Mouse (Mus musculus) frontal cortex, postnatal 25 days (tissue): ENCODE results near the gene Rab22a.
A peak's percentile ranks its signal among the peaks of the same experiment; 100 is the strongest.
"Not testable (repeated sequence)": the region's sequence is repeated elsewhere in the genome, so short reads cannot be mapped to it uniquely, and the experiment has no call there.

Source experiments
- DNase-seq, 2 experiments: peaks; one replicate each; pipeline ENCODE4 v3.0.0; 2022; ENCODE audit warnings: low spot score in 2 of 2

Rab22a gene

GRCm38 (mm10) chr2:173659057-173659925 lies at the start of gene Rab22a:
Rab22a (plus strand) TSS chr2:173659760.
- DNase-seq = peak; percentile 86 to 95

GRCm38 (mm10) chr2:173615378-173616081 lies 44.0 kb upstream of the Rab22a start:
- DNase-seq = no peak

- no peak for DNase-seq
These were observed 43.4 kb upstream of the Rab22a start for GRCm38 (mm10) chr2:173616156-173616555.

GRCm38 (mm10) chr2:173619132-173619531 lies 40.4 kb upstream of the Rab22a start:
- no peak for DNase-seq

- no peak for DNase-seq
These were observed 38.9 kb upstream of the Rab22a start for GRCm38 (mm10) chr2:173620645-173621044.

DNA sequence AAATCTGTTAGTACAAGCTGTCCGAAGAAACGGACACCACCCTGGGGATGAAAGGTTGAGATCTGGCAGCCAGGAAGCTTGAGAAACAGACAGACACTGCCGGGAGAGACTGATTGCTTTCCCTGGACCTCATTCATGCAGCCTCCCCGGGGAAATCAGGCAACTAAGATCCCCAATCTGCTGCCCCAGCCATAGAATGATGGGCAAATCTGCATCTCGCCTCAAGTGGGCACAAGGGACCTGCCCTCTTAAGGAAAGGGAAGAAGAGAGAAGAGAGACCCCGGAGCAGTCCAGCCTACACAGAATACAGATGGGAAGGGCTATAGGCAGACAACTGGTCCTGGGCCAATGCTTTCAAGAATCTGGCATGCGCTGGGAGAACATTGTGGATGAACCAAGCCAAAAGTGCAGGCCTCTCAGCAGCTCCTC lies 37.4 kb upstream of the Rab22a start:
- DNase-seq = no peak

DNA sequence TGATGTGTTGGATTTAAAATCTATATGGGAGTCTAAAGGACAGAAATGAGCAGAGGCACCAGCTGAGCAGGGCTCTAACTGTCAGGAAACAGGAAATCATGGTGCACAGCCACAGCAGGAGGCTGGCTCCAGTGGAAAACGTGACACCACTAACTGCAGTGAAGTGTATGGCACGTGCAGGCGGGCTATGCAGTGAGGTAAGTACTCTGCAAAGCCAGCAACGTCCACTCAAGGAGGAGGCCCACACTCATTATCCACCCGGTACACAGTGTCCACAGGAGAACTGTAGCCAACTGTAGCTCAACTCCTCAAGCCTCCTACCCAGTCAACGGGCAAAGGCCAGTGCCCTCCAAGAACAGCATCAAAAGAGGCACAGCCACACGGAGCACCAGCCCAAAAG lies 34.9 kb upstream of the Rab22a start:
- DNase-seq = no peak

- no peak for DNase-seq
These were observed 33.8 kb upstream of the Rab22a start for GRCm38 (mm10) chr2:173625786-173626185.

DNA sequence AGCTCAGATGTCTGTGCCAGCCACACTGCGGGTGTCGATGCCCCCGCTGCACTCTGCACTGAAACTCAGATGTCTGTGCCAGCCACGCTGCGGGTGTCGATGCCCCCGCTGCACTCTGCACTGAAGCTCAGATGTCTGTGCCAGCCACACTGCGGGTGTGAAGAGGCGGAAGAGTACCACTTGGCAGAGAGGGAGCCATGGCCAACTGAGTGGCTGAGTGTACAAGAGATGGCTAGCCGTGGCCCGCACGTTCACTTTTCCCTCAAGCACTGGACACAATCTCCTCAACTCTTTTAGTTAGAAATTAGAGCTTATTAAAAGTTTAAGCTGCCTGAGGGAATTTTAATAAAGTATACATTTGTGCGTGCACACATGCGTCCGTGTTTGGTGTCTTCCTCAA lies 25.5 kb upstream of the Rab22a start:
- DNase-seq = not testable (repeated sequence)

DNA sequence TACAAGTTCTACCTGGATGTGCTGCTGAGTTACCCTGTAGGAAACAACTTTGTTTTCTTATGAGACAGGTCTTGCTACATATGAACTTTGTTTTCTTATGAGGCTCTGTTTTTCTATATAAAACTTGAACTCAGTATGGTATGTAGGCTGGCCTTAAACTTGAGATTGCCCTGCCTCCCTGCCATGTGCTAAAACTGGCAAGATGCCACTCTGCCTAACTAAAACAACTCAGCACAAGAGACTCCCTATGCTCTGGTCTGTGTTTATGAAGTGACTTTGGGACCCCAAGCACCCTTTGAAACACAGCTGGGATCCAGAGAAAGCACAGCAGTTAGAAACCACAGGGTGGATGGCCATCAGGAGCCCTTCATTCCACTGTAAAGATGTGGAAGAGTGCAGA lies 18.2 kb upstream of the Rab22a start:
- DNase-seq = no peak

GRCm38 (mm10) chr2:173642262-173642999 lies 17.1 kb upstream of the Rab22a start:
- no peak for DNase-seq

DNA sequence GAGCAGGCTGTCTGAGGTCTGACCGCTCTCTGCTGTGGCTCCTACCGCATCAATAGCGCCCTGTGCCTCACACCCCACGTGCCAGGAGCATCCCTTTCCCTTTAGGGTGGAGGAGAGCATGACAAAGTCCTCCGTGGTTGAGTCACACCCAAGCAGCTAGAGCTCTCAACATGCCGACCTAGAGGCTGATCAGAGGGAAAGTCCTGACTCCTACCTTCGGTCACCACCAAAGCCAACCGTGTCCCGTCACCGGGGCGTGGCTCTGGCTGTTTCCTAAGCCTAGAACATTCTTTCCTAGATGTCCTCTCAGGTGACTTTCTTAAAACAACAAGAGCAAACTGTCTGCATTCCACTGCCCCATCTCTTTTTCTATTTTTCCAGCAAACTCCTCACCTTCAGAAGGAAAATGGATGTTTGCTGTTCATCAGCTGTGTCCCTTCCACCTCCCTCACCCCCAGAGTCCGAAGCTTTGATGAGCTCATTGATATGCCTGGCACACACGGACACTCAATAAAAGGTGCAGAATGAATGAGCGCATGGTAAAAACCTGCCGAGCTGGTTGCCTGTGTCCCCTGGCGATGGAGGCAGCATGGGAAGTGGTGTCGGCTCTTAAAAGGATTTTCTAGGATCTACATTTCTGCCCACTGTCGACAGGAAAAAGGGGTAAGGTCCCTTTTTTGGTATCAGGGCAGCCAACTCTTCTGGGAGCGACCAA lies 12.2 kb upstream of the Rab22a start:
- no peak for DNase-seq

DNA sequence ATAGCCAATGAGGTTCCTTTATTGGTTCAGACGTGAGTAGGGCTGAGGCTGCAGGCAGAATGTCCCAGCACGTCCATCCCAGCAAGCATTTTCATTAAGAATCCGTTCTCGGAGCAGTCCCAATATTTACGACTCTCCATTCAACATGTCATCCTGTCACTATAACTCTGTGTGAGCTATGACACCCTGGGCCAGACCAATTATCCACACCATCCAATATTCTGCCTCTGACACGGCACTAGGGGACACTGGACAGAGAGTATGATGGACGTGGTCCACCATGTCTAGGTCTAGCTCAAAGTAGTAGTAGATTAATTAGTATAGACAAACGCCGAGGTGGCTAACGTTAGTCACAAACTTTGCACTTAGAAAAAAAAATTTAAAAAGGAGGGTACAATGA lies 9.8 kb upstream of the Rab22a start:
- DNase-seq = no peak

DNA sequence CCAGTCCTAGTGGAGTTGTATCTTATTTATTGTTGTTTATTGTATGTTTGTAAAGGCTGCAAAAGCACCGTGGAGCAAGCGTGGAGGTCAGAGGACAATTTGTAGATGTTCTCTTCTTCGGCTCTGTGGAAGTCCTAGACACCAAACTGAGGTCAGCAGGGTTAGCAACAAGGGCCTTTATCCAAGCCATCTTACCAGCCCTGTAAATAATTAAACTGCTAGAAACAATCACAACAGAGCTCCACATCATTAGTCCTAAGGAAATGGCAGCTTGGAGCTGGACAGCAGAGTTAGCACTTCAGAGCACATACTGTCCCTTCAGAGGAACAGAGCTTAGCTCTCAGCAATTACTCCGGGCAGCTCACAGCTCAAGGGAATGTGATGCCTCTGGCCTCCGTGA lies 6.0 kb upstream of the Rab22a start:
- DNase-seq = no peak

GRCm38 (mm10) chr2:173657736-173658135 lies 1.8 kb upstream of the Rab22a start:
- DNase-seq = no peak

- DNase-seq = no peak
These were observed 1.0 kb upstream of the Rab22a start for GRCm38 (mm10) chr2:173658517-173658916.

GRCm38 (mm10) chr2:173659926-173660684 lies 545 bp downstream of the Rab22a start:
- no peak for DNase-seq

GRCm38 (mm10) chr2:173662255-173662950 lies 2.8 kb downstream of the Rab22a start:
- DNase-seq = no peak

GRCm38 (mm10) chr2:173664736-173665135 lies 5.2 kb downstream of the Rab22a start:
- no peak for DNase-seq

DNA sequence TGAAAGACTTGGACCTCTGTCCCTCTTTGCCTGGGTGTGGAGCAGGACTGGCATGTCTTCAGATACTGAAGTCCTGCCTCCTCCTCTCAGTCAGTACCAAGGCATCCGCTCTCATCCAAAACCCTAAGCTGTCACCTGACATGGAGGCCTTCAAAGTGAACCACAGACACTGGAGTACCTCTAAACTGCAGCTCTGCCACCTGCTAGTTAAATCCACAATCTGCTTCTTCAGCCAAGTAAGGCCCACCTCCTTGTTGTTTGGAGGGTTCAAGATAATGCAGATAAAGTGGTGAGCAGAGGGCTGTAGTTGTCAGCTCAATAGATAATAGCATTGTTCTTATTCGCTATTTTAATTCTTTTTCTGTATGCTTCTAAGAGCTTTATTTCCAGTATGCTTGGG lies 5.7 kb downstream of the Rab22a start:
- no peak for DNase-seq
